Mouse (Mus musculus) ES-CJ7 (cell line): ENCODE data around the gene Olfr1404.
"Not testable (repeated sequence)": the region's sequence is repeated elsewhere in the genome, so short reads cannot be mapped to it uniquely, and the experiment has no call there.

ENCODE experiments used
- DNase-seq: peaks from one replicate; pipeline ENCODE4 v3.0.0; 2011; ENCODE audit warnings: low read depth, low spot score

Olfr1404 gene

GRCm38 (mm10) chr1:173212092-173212491 is at the start of gene Olfr1404:
Gene Olfr1404 (plus strand): TSS chr1:173212392.
- no peak for DNase-seq

GRCm38 (mm10) chr1:173174154-173174842 is 37.9 kb upstream of the Olfr1404 start:
- DNase-seq = no peak

- DNase-seq = no peak
These were observed 21.7 kb upstream of the Olfr1404 start, which contains the start of gene Olfr1406 for GRCm38 (mm10) chr1:173190540-173190939. Gene Olfr1406 (minus strand): TSS chr1:173190640.

- DNase-seq = no peak
These were observed 20.1 kb upstream of the Olfr1404 start for GRCm38 (mm10) chr1:173192059-173192458.

- peak; percentile 32 for DNase-seq
These were observed 15.8 kb upstream of the Olfr1404 start for GRCm38 (mm10) chr1:173196359-173196758.

GRCm38 (mm10) chr1:173197508-173197907 is 14.7 kb upstream of the Olfr1404 start, which contains the start of gene Olfr218:
Gene Olfr218 (plus strand): TSS chr1:173197808.
- no peak for DNase-seq

GRCm38 (mm10) chr1:173216481-173216880 is 4.3 kb downstream of the Olfr1404 start:
- DNase-seq = no peak

GRCm38 (mm10) chr1:173227081-173227480 is 14.9 kb downstream of the Olfr1404 start, which contains the start of gene Fcer1a:
Gene Fcer1a (minus strand): TSS chr1:173227214.
- no peak for DNase-seq

GRCm38 (mm10) chr1:173237004-173237403 is 24.8 kb downstream of the Olfr1404 start:
- not testable (repeated sequence) for DNase-seq

GRCm38 (mm10) chr1:173249888-173250287 is 37.7 kb downstream of the Olfr1404 start:
- no peak for DNase-seq

- DNase-seq = no peak
These were observed 53.5 kb downstream of the Olfr1404 start, which contains the start of gene Olfr418 for GRCm38 (mm10) chr1:173265701-173266100. Gene Olfr418 (plus strand): TSS chr1:173266001.
